Mouse (Mus musculus) brain, embryonic 14.5 days (tissue): ENCODE results near the gene Ccdc50. TPM values are rescaled to one million over a fixed set of nuclear protein-coding genes. Genes with fewer than 3 reads are reported as not detected.

ENCODE experiments used
- DNase-seq: peaks from one replicate; pipeline ENCODE4 v3.0.0-alpha.2; 2011; ENCODE audit warnings: low read depth
- CTCF ChIP-seq: fragments of 200-500 bp; IDR thresholded peaks from 2 replicates; pipeline ENCODE4 v1.5.1; 2012; ENCODE audit warnings: inconsistent platforms, mild to moderate bottlenecking, moderate library complexity, borderline replicate concordance; ENCODE audit not compliant: insufficient read depth, insufficient read length; ENCODE audit errors: extremely low read depth
- POLR2A ChIP-seq: fragments of 200-500 bp; IDR thresholded peaks from 2 replicates; pipeline ENCODE4 v1.6.1; 2012; ENCODE audit warnings: mild to moderate bottlenecking, inconsistent platforms, borderline replicate concordance; ENCODE audit not compliant: poor library complexity, insufficient read depth, insufficient read length, severe bottlenecking; ENCODE audit errors: extremely low read depth
- polyA plus RNA-seq: library from polyadenylated mRNA; depleted of rRNA; stranded (reverse); fragments of >200 nt; gene quantifications from 2 replicates; pipeline ENCODE4 v1.2.3, GENCODE M21; 2012; rRNA removed

Gene Ccdc50
- 51.6 and 56.3 TPM in 2 replicates for polyA plus RNA-seq

DNA sequence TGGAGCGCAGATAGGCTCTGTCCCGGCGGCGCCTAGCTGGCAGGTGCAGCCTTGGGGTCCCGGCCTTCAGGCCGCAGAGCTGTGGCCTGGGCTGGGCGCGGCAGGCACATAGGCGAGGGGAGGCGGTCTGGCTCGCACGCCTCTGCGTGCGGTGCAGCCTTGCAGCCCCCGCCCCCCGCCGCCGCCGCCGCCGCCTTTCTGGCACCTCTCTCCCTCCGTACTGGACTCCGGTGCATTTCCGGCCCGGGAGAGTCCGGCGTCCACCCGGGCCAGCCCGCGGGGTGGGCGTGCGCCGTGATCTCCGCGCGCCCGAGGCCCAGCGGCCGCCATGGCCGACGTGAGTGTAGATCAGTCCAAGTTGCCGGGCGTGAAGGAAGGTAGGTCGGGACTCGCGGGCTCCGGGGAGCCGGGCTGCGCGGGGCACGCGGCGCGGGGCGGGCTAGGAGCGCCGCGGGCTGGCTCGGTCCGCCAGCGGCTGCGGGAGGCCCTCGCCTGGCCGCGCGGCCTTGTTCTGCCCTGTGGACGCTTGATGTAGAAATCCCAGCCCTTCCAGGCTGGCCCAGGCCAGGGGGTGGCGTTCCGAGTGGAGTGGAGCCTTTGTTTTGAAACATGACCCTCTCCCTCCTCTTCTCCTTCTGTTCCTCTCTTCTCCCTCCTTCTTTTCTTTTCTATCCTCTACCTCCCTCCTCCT is at the start of gene Ccdc50:
Gene Ccdc50 (plus strand): TSS at position 109 of the 691 bp plus-strand sequence.
- peak; percentile 93 for DNase-seq
- no peak for TF ChIP-seq CTCF
- TF ChIP-seq POLR2A = peak; percentile 69

DNA sequence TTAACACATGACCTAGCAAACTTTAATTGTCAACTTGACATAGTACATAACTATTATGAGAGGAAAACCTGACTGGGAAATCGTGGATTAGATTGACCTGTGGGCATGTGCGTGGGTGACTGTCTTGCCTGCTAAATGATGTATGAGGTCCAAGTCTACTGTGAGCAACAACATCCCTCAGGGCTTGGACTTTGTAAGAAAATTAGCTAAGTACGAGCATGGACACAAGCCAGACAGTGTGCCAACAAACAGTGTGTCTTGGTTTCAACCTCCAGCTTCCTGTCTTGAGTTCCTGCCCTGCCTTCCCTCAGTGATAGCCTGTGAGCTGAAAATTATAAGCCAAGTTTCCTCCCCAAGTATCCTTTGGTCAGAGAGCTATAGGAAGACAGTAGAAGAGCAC is 41.1 kb upstream of the Ccdc50 start:
- TF ChIP-seq POLR2A (no peak), CTCF (no peak)
- DNase-seq = no peak

DNA sequence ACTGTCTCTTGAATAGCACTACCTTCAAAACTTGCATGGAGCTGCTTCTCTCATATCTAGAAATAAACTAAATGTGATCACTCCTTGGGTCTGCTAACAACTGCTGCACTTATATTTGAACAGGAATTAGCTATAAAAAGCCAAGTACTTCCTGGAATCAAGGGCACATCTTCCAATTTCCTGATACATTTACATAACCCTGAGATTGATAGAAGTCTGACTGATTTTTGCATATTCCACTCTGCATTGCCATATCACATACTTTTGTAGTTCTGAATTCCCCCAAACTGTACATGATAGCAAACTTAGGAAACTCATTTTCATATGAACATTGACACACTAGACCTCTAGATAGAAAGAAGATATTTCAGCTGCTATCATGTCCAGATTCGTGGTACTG is 40.3 kb upstream of the Ccdc50 start:
- DNase-seq = no peak
- TF ChIP-seq POLR2A (no peak), CTCF (no peak)

DNA sequence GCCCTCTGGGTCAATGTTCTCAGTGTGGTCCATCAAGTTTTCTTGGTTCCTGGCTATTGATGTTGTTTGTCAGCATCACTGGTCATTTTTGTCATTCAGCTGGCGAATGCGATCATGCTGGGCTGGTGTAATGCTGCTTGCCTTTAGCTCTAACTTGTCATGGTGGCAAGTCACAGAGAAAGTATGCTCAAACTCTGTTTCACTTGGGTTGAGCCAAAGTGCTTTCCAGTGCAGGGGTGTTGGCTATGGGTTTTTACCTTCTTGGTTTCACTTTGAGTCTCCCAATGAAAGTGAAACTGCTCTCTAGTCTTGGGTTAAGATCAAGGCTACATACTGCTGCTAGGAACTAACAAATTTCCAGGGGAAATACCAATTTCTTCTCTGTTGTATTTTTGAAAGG is 39.4 kb upstream of the Ccdc50 start:
- TF ChIP-seq CTCF (no peak), POLR2A (no peak)
- no peak for DNase-seq

DNA sequence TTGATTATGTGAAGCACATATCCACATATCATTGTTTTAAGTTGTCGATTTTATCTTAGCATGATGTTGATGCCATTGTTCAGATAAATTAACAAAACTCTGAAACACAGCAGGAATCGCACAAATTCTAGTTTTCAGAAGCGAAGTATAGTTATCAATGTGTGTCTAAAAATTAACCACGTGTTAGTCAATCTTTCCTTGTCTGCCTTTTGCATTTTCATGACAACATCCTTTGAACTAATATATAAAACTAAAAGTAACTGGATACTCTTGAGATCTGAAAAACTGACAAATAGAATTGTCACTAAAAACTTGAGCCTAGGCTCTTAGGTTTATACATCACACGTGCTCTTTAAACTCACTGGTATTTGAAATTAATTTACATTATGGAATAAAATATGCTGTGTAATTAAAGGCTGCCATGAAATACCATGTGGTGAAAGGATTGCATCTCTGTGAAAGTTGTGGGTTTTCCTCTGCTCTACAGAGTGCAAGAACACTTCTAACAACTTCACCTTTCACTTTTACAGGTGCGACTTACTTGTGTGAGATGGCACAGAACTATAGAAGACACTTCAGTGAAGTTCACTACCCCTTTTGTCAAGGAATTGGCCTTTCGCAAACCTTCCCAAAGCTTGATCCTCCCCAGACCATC is 38.7 kb upstream of the Ccdc50 start:
- TF ChIP-seq CTCF = no peak
- TF ChIP-seq POLR2A = no peak
- DNase-seq = no peak

DNA sequence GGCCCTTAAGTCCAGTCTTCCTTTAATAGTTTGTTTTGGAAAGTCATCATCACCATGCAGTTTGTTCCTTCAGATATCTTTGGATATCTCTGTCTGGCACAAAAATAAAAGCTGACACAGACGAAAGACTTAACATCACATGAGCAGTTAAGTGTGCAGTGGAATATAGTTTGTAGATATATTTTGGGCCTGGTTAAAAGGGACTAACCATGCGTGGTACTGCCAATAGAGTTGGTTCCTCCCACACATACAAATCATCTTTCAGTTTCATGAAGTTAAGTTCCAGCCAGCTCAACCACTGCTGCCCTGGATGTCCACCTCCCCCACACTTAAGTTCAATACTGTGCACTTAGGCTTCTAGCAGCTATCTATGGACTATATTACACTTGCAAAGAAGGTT is 34.2 kb upstream of the Ccdc50 start:
- TF ChIP-seq CTCF (no peak), POLR2A (no peak)

DNA sequence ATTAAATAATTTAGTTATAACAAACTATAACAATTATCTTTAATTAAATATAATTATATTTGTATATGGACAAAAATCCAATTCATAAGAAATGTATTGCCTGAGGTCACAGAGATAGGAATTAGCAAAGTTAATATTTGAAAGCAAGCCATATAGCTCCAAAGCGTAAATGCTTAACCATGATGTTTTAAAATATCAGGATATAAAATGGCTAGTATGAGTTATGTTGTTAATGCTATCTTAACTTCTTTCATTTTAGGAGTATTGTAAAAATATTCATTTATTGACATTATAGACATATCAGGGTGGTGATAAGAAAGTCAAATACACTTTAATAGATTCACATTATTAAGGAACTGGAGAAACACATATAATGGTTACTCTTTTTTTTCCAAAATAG is 28.6 kb upstream of the Ccdc50 start:
- TF ChIP-seq POLR2A (no peak), CTCF (no peak)
- DNase-seq = no peak

More for the DNA sequence above, 34.2 kb upstream of the Ccdc50 start:
- DNase-seq = no peak

DNA sequence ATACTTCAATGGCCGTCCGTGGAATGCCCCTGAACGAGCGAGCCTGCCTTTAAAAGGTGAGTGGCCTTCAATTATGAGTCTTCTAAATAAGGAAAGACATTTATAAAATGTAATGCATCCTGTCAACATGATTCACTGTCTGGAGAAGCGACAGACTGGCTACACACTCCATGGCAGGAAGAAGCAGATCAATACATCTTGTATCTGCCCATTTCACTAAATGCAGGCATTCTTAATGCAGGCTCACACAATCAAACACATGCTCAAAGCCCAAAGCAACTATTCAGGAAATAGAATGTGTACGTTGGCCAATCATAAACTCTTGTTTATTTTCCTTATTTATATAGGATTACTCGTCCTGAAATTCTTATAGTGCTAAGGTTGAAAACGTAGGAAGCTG is 18.5 kb upstream of the Ccdc50 start, which contains the start of gene Uts2b:
Gene Uts2b (minus strand): TSS at position 49 of the 400 bp plus-strand sequence.
- TF ChIP-seq POLR2A (no peak), CTCF (no peak)
- DNase-seq = no peak

DNA sequence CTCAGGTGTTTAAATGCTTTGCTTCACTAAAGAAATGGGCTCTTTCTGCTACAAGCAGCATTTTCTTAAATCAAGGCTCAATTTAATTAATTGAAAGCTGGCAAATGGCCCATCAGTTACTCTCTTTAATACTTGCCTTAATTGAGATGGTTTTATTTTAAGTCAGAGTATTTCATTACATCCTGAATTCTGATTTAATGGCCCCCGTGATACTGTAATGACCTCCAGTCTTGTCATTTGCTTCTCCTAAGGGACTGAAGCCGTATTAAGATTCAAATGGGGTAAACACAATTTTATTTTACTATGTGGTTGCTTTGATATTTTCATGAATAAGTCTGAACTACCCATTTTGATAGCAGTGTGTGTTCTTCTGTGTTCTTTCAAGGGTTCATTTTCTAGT is 18.0 kb upstream of the Ccdc50 start:
- no peak for TF ChIP-seq POLR2A
- TF ChIP-seq CTCF = no peak
- DNase-seq = peak; percentile 47

DNA sequence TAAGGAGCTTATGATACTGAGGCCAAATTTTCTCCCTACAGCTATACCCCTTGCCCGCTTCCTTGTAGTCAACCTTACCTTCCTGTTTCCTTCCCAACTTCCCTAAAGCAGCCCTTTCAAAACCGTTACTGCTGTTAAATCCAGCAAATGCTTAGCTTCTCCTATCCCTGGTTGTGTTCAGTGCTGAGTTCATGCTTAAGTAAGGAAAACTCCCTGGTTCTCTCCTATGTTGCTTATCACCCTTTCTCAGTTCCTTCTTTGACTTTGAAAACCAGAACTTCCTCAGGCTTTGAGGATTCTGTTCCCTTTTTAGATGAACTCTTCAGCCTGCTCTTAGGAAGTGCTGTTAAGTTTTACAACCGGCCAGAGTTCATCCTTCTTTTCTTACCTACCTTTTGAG is 14.5 kb upstream of the Ccdc50 start:
- no peak for DNase-seq
- TF ChIP-seq POLR2A = no peak
- TF ChIP-seq CTCF = no peak

DNA sequence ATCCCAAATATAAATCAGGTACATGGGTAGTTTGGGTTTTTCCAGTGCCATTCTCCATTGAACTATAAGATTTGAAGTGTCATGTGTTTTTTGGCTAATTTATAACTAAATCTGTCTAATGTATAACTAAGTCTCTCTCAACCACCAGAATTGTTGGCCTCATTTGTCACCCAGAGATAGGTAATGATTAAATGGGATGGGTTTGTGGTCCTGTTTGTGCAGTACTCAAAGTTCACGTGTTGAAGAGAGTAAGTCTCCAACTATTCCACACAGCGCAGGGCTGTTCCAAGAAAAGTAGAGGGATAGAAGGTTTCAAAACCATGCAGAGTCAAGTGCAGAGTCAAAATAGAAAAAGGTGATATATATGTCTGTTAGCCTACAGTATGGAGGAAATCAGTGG is 13.4 kb upstream of the Ccdc50 start:
- no peak for TF ChIP-seq POLR2A
- TF ChIP-seq CTCF = no peak
- DNase-seq = no peak

DNA sequence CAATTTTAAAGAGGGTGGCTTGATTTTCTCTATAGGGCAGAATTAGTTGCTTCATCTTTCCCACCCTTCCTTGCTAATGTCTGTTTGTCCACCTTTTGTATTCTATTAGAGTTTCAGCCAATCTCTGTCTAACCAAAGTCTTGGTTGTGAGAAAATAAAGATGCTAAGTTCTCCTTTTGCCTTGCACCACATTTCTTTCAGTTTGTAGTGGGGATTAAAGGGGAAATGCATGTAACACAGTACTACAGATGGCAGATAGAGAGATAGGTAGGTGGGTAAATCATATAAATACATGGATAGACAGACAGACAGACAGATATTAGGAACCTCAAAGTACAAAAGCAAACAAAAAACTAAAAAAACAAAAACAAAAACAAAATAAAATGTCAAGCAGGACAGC is 12.1 kb upstream of the Ccdc50 start:
- TF ChIP-seq POLR2A (no peak), CTCF (no peak)
- DNase-seq = no peak

DNA sequence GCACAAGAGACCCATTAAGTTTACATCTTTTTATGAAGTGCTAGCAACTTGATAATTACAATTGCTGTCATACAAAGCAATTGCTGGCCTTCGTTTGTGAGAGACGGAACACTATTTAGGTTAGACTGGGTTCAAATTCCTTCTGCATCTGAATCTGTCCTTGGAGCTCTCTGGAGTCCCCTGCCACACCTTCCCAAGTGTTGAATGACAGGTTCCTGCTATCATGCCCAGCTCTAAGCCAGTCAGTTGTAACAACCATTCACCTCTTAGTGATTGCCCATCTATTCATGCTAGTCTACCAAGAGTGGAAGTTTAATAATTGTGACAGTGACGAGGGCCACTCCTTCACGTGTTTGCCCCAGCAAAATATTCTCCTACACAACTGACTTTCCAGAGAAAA is 6.5 kb upstream of the Ccdc50 start:
- TF ChIP-seq POLR2A (no peak), CTCF (no peak)

More for the DNA sequence above, 6.5 kb upstream of the Ccdc50 start:
- DNase-seq = no peak
